Mouse (Mus musculus) gastrocnemius, postnatal 10 days (tissue): ENCODE data around the gene Rchy1. TPM values are rescaled to one million over a fixed set of nuclear protein-coding genes. Genes with fewer than 3 reads are reported as not detected.
"Not testable (repeated sequence)": the region's sequence is repeated elsewhere in the genome, so short reads cannot be mapped to it uniquely, and the experiment has no call there.

Experiments used
- DNase-seq: peaks from one replicate; pipeline ENCODE4 v3.0.0; 2021; ENCODE audit warnings: mixed read lengths
- total RNA-seq, 2 experiments: library from RNA; stranded (reverse); gene quantifications; 2 replicates each; pipeline ENCODE4 v1.2.3; 2021

Rchy1 gene
- total RNA-seq, 2 experiments from 2014 or later, result 36.0 to 37.6 TPM

DNA sequence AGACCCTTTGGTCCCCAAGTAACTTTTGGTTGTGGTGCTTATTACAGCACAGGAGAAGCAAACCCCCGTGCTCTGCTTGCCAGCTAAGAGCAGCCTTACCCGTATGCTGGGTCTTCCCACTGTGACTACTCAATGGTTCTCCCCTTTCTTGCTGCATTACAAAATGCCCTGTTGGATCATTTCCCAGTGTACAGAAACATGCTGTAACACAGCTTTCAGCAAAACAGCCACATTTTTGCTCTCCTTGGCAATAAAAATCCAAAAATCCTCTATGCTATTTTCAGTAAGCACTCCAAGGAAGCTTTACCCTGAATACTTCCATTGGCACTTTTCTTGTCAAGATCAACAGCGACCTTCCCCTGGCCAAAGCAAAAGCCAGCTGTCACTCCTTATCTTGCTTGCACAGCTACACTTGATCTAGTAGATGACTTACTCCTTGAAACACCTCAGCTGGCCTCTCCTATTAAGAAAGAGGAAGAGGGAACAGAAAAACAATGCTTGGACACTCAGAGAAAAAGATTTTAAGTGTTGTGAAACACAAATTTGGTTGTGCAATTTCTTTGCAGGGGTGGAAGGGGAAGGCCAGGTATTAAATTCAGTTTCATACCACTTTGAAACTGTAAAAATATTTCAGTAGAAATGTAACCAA, 2.1 kb downstream of the Rchy1 start:
- no peak for DNase-seq

GRCm38 (mm10) chr5:91959986-91960385, 2.9 kb downstream of the Rchy1 start:
- DNase-seq, result no peak

DNA sequence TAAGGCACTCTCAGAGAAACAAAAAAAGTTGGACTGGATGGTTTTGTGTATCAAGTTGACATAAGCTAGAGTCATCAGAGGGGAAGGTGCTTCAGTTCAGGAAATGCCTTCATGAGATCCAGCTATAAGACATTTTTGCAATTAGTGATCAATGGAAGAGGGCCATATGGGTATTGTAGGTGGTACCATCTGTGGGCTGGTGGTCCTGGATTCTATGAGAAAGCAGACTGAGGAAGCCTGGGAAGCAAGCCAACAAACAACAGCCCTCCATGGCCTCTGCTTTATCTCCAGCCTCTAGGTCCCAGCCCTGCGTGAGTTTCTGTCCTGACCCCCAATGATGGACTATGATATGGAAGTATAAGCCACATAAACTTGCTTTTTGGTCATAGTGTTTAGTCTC, 3.8 kb downstream of the Rchy1 start:
- no peak for DNase-seq

GRCm38 (mm10) chr5:91956991-91957760, 5.7 kb downstream of the Rchy1 start:
- DNase-seq, result no peak

GRCm38 (mm10) chr5:91951404-91951803, 11.5 kb downstream of the Rchy1 start:
- no peak for DNase-seq

DNA sequence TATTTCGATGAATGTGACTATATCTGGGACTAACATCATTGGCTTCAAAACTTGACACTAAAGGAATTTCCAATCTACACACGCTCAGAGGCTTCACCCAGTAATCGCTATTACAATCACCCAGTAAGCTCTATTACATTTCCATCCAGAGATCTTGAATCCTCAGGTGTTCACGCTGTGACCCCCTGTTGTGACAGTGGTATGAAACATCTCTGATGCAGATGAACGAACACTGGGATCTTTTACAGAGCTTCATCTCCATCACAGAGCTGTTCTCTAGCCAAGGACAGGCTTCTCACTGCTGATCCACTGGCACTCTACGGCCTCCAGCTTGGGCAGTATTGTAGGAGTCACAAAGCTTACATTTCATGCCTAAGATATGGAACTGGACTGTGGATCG, 13.4 kb downstream of the Rchy1 start:
- DNase-seq, result no peak

- no peak for DNase-seq
Observed at GRCm38 (mm10) chr5:91947008-91947407, 15.9 kb downstream of the Rchy1 start.

DNA sequence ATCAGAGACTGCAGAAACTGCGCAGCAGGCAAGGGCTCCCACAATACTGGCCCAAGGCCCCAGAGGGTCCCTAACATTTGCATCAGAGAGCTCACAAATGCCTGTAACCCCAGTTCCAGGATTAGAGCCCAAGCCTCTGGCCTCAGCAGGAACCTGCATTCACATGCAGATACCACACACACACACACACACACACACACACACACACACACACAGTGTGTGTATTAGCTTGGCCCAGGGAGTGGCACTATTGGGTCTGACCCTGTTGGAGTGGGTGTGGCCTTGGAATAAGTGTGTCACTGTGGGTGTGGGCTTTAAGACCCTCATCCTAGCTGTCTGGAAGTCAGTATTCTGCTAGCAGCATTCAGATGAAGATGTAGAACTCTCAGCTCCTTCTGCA, 17.3 kb downstream of the Rchy1 start:
- DNase-seq, result not testable (repeated sequence)

- DNase-seq, result no peak
Observed at GRCm38 (mm10) chr5:91913231-91913630, 49.6 kb downstream of the Rchy1 start.

DNA sequence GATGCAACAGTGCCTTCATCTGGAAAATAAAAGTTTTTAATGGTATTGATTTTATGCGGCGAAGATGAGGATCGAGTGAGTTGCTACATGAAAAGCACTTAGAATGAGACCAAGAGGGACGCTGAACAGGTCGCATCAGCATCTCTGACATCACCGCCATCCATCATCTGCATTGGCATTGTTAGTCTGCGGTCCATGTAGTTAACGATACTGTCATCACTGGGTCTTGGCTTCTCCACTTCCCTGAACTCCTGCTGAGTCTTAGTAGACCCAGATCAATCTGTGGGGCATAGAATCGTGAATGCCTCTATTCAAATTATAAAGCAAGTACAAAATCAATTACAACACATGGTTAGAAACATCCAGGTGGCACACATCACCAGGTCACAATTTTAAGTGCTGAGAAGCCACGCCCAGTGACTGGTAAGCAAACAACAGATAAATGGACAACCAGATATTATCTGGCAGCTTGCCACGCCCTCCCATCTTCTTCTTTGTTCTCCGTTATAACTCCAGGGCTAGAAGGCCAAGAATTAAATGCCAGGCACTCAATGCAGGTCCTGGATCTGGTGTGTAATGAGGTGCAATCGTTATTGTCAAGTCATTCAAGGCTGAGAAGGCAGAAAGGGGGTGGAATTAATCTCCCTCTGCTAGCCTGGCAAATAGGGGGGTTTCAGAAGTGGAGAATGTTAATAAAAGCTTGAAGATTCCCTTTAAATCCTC, 51.3 kb downstream of the Rchy1 start:
- no peak for DNase-seq

GRCm38 (mm10) chr5:91910616-91911015, 52.3 kb downstream of the Rchy1 start:
- no peak for DNase-seq

GRCm38 (mm10) chr5:91909010-91909620, 53.8 kb downstream of the Rchy1 start:
- peak; percentile 44 for DNase-seq

Other genes with a start within 250 kb of the Rchy1 start
- under 1 TPM in 1 of 2 experiments, not detected in 1; 0.33 TPM for gene Odaph, start 24.4 kb upstream of the Rchy1 start, total RNA-seq
- 1 to 10 TPM; 3.5 to 3.8 TPM for gene Cdkl2, start 80.8 kb upstream of the Rchy1 start, total RNA-seq
- gene G3bp2, start 120.7 kb upstream of the Rchy1 start, total RNA-seq, result 10 to 100 TPM; 57.9 to 59.4 TPM
- 10 to 100 TPM; 63.0 to 68.2 TPM for gene Uso1, start 174.9 kb upstream of the Rchy1 start, total RNA-seq